Mouse (Mus musculus) cerebellum, adult 2 months (tissue): ENCODE data around the gene 4921524J17Rik.

Experiments
- CTCF ChIP-seq: fragments of 200-500 bp; IDR thresholded peaks from 2 replicates; pipeline ENCODE4 v1.5.1; 2011; ENCODE audit warnings: low read depth, mild to moderate bottlenecking, control low read depth, low read length, moderate library complexity, borderline replicate concordance; ENCODE audit not compliant: insufficient read depth
- POLR2A ChIP-seq: fragments of 200-500 bp; IDR thresholded peaks from 2 replicates; pipeline ENCODE4 v1.6.1; 2011; ENCODE audit warnings: low read length, control low read depth, borderline replicate concordance; ENCODE audit not compliant: insufficient read depth

- TF ChIP-seq CTCF (no peak), POLR2A (no peak)
Measured at GRCm38 (mm10) chr8:85435736-85436135, 3.1 kb upstream of the 4921524J17Rik start.
